Mouse (Mus musculus): ENCODE results near the gene Cldn3.

DNA sequence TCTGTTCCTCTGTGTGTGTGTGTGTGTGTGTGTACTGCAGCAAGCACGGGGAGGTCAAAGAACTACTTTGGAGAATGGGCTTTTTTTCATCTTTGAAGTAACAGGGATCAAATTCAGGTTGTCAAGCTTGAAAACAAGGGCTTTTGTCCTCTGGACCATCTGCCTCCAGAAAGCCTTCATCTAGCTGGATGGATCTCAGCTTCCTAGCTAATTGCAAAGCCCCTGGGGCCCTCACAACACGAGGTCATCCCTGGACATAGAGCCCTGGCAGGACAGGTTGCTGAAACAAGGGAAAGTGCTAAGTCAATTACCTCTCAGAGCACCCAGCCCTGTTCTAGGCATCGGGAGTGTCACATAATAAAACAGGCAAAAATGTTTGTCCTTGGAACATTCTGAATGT is 2.2 kb upstream of the Cldn3 start:
- TF ChIP-seq CTCF (IDR thresholded peaks at IDR 0.05; ENCODE audit: borderline replicate concordance, control insufficient read depth, extremely low read depth, insufficient read depth, low read length, poor library complexity): no peak
- no peak for TF ChIP-seq POLR2A (IDR thresholded peaks at IDR 0.05; ENCODE audit: control insufficient read depth, extremely low read depth, insufficient read depth, low read length, poor library complexity)

Measured in thymus, adult 2 months (tissue).